Mouse (Mus musculus) limb, embryonic 11.5 days (tissue): ENCODE results near the gene Ankrd24. TPM values are rescaled to one million over a fixed set of nuclear protein-coding genes. Genes with fewer than 3 reads are reported as not detected.
"Not testable (repeated sequence)": the region's sequence is repeated elsewhere in the genome, so short reads cannot be mapped to it uniquely, and the experiment has no call there.

ENCODE experiments used
- ATAC-seq: fragments of 200-750 bp; cut with Nextera tagmentation; 2 replicates; pipeline ENCODE4 v1.8.0; 2017; ENCODE audit warnings: low read depth; ENCODE audit not compliant: insufficient number of reproducible peaks, low FRiP score, low TSS enrichment
- DNase-seq: peaks from one replicate; pipeline ENCODE4 v3.0.0-alpha.2; 2015; ENCODE audit warnings: low spot score
- H3K27ac ChIP-seq: fragments of 300-500 bp; sonication (generic); replicated peaks from 2 replicates; pipeline ENCODE4 v1.5.1; 2014; ENCODE audit warnings: low read depth, mild to moderate bottlenecking, low read length
- H3K27me3 ChIP-seq: fragments of 300-500 bp; sonication (generic); 2 replicates; pipeline ENCODE4 v1.6.1; 2014; ENCODE audit warnings: mild to moderate bottlenecking, low read length, mixed read lengths; ENCODE audit not compliant: control insufficient read depth, insufficient read depth
- H3K36me3 ChIP-seq: fragments of 300-500 bp; sonication (generic); 2 replicates; pipeline ENCODE4 v1.6.1; 2014; ENCODE audit warnings: mild to moderate bottlenecking, low read length, moderate library complexity, mixed read lengths; ENCODE audit not compliant: control insufficient read depth, insufficient read depth
- H3K4me1 ChIP-seq: fragments of 300-500 bp; sonication (generic); 2 replicates; pipeline ENCODE4 v1.6.1; 2014; ENCODE audit warnings: low read length, mixed read lengths; ENCODE audit not compliant: control insufficient read depth, insufficient read depth
- H3K4me2 ChIP-seq: fragments of 300-500 bp; sonication (generic); 2 replicates; pipeline ENCODE4 v1.6.1; 2014; ENCODE audit warnings: low read depth, mild to moderate bottlenecking, moderate library complexity; ENCODE audit not compliant: severe bottlenecking
- H3K4me3 ChIP-seq: fragments of 300-500 bp; sonication (generic); 2 replicates; pipeline ENCODE4 v1.5.1; 2014; ENCODE audit warnings: low read depth, low read length
- H3K9ac ChIP-seq: fragments of 300-500 bp; sonication (generic); 2 replicates; pipeline ENCODE4 v1.6.1; 2014; ENCODE audit warnings: mild to moderate bottlenecking, low read length
- H3K9me3 ChIP-seq: fragments of 300-500 bp; sonication (generic); 2 replicates; pipeline ENCODE4 v1.6.1; 2016; ENCODE audit warnings: low read length; ENCODE audit not compliant: control insufficient read depth
- WGBS: fragments of 180-500 bp; shearing (Covaris S2); extraction: QIAGEN DNeasy Blood & Tissue Kit; methylation state at CpG from one replicate; pipeline ENCODE4 v1.1.7; 2014; 5-methylcytosine and 5-hydroxymethylcytosine counted together
- polyA plus RNA-seq: library from polyadenylated mRNA; unstranded; fragments of >200 nt; fragmentation: Nextera tagmentation; extraction: Ambion mirVana; gene quantifications from 2 replicates; pipeline ENCODE4 v1.2.1, GENCODE M21; 2014

Ankrd24 gene
- polyA plus RNA-seq, 1 experiment from 2014 or later = 4.3 TPM

GRCm38 (mm10) chr10:81643449-81644055 is 15.2 kb downstream of the Ankrd24 start:
- DNase-seq = peak; percentile 96
- Histone ChIP-seq H3K9me3 (no peaks in the 10 kb centered on the region), H3K4me2 (peak overlapping the region; percentile 61), H3K4me3 (peak overlapping the region; percentile 60), H3K9ac (peak overlapping the region; percentile 80), H3K4me1 (peaks cover 10% of the 10 kb centered on the region), H3K27ac (peak overlapping the region; percentile 94), H3K27me3 (no peaks in the 10 kb centered on the region), H3K36me3 (no peaks in the 10 kb centered on the region)
- peak; percentile 86 for ATAC-seq
- under 1% methylated on average over 75 of the region's 75 CpGs for WGBS

GRCm38 (mm10) chr10:81644162-81644561 is 15.8 kb downstream of the Ankrd24 start:
- peak overlapping the region; percentile 60 for H3K4me3 ChIP-seq
- H3K27me3 ChIP-seq = no peaks in the 10 kb centered on the region
- ATAC-seq = no peak
- peaks cover 10% of the 10 kb centered on the region for H3K4me1 ChIP-seq
- H3K27ac ChIP-seq = no peak overlapping the region
- H3K4me2 ChIP-seq = peak overlapping the region; percentile 61
- DNase-seq = no peak
- 55% methylated on average over 2 of the region's 2 CpGs for WGBS
- H3K9me3 ChIP-seq = no peaks in the 10 kb centered on the region
- H3K9ac ChIP-seq = peak overlapping the region; percentile 80
- H3K36me3 ChIP-seq = no peaks in the 10 kb centered on the region

GRCm38 (mm10) chr10:81644716-81645115 is 16.4 kb downstream of the Ankrd24 start:
- Histone ChIP-seq H3K4me3 (no peak overlapping the region; the same call in 1 of the 2 replicates), H3K9ac (no peak overlapping the region), H3K36me3 (no peaks in the 10 kb centered on the region), H3K4me1 (peaks cover 10% of the 10 kb centered on the region), H3K27me3 (no peaks in the 10 kb centered on the region), H3K4me2 (no peak overlapping the region), H3K27ac (no peak overlapping the region), H3K9me3 (no peaks in the 10 kb centered on the region)
- DNase-seq (no peak), ATAC-seq (no peak)
- 93% methylated on average over 18 of the region's 18 CpGs for WGBS

DNA sequence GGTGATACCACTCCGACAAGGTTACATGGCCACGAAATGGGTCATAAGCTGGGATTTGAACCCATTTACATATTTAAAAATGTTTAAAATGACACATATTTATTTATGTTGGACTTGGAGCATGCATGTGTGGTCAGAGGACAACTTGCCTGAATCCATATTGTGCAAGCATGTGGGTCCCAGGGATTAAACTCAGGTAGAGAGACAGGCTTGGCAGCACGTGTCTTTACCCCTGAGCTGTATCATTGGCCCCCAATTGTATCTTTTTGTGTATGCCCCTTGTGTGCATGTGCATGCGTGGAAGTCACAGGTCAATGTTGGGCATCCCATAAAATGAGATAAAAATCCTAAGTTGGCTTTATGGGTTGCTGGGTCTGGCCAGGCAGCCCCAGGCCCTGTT is 17.1 kb downstream of the Ankrd24 start:
- Histone ChIP-seq H3K4me1 (peaks cover 10% of the 10 kb centered on the region), H3K27me3 (no peaks in the 10 kb centered on the region), H3K4me3 (no peak overlapping the region), H3K9me3 (no peaks in the 10 kb centered on the region), H3K9ac (no peak overlapping the region), H3K4me2 (no peak overlapping the region), H3K36me3 (no peaks in the 10 kb centered on the region), H3K27ac (no peak overlapping the region)
- ATAC-seq (no peak), DNase-seq (no peak)
- 88% methylated on average over 4 of the region's 4 CpGs for WGBS

- WGBS = 79% methylated on average over 7 of the region's 7 CpGs
- ATAC-seq (no peak), DNase-seq (no peak)
- Histone ChIP-seq H3K4me3 (no peak overlapping the region), H3K4me2 (no peak overlapping the region), H3K4me1 (peaks cover 10% of the 10 kb centered on the region), H3K27me3 (no peaks in the 10 kb centered on the region), H3K9ac (no peak overlapping the region), H3K36me3 (peaks cover 2% of the 10 kb centered on the region; the same call in 1 of the 2 replicates), H3K9me3 (no peaks in the 10 kb centered on the region), H3K27ac (no peak overlapping the region)
Measured at GRCm38 (mm10) chr10:81646015-81646555, 17.7 kb downstream of the Ankrd24 start.

DNA sequence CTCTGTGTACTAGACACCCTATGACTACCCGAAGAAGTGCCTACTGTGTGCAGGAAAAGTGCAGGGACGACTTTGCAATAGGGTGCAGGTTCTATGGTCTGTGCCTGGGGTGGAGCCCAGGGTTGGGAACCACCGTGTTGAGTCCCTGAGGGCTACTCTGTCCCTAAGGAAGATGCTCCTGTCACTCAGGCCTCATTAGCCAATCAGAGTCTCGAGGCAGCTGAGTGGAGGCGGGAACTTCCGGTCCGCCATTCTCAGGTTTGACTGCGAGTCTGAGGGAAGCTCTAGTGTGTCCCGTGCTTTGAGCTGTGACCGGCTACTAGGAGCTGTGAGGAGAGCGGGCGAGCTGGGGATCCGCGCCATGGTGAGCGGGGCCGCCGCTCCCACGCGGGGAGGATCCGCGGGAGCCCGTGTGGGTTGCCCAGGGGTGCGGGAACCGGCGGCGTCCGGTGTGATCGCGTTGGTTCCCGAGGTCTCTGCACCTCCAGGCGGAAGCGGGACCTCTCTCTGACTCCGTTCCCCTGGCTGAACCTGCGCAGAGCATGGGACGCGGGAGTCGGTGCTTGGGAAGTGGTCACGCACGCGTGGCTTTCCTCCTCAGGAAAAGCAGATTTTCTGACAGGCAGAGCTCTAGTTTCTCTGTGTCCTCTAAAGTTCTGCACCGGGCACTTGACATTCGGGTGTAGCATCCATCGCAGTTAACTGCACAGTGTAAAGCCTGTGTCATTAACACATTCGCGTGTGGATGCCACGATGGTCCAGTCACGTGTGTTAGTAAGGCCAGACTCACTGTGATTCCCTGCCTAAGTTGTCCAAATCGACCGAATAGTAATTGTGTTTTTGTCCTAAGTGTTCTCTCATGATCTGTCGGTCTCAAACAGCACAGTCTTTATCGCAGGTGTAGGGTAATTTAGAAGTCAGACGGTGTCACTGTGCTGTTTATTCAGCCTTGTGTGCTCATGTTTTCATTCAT is 20.7 kb downstream of the Ankrd24 start, which contains the start of gene Gm10778:
TSS of gene Gm10778 (plus strand) at position 257 of the 973 bp plus-strand sequence.
- H3K36me3 ChIP-seq, H3K27me3 ChIP-seq, H3K27ac ChIP-seq, H3K9me3 ChIP-seq, H3K4me1 ChIP-seq: not testable (repeated sequence)
- peak; percentile 93 for DNase-seq
- ATAC-seq = peak; percentile 87
- 6% methylated on average over 29 of the region's 52 CpGs for WGBS
- peak within 1 kb of the TSS; percentile 67 for H3K9ac ChIP-seq
- H3K4me2 ChIP-seq = peak within 1 kb of the TSS; percentile 43
- H3K4me3 ChIP-seq = peak within 1 kb of the TSS; percentile 52

DNA sequence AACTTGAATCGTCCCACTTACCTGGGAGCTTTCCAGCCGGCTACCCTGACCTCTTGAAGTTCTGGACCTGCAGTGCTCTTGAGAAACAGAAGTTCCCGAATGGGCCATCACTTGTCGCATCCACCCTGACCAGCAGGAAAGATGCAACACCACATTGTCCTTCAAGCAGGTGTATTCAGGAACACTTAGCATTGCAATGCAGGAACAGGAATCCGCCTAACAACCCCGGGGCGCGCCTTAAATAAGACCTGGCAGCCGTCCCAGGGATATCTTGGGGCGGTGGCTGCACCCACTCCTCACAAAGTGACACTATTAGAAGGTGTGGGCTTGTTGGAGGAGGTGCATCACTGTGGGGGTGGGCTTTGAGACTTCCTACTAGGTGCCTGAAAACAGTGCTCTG is 26.8 kb downstream of the Ankrd24 start:
- H3K9ac ChIP-seq = no peak overlapping the region
- ATAC-seq (no peak), DNase-seq (no peak)
- H3K27ac ChIP-seq = no peak overlapping the region
- H3K9me3 ChIP-seq = peaks cover 3% of the 10 kb centered on the region; the same call in 1 of the 2 replicates
- 91% methylated on average over 10 of the region's 10 CpGs for WGBS
- no peaks in the 10 kb centered on the region for H3K4me1 ChIP-seq
- no peaks in the 10 kb centered on the region for H3K27me3 ChIP-seq
- H3K36me3 ChIP-seq = peaks cover 5% of the 10 kb centered on the region
- H3K4me2 ChIP-seq = no peak overlapping the region
- no peak overlapping the region for H3K4me3 ChIP-seq

GRCm38 (mm10) chr10:81656174-81656573 is 27.8 kb downstream of the Ankrd24 start:
- peaks cover 3% of the 10 kb centered on the region; the same call in 1 of the 2 replicates for H3K9me3 ChIP-seq
- H3K9ac ChIP-seq = no peak overlapping the region
- no peak overlapping the region for H3K27ac ChIP-seq
- H3K27me3 ChIP-seq = no peaks in the 10 kb centered on the region
- no peak overlapping the region for H3K4me2 ChIP-seq
- 92% methylated on average over 2 of the region's 2 CpGs for WGBS
- ATAC-seq (no peak), DNase-seq (no peak)
- no peak overlapping the region for H3K4me3 ChIP-seq
- H3K36me3 ChIP-seq = peaks cover 2% of the 10 kb centered on the region; the same call in 1 of the 2 replicates
- no peaks in the 10 kb centered on the region for H3K4me1 ChIP-seq
